Mouse (Mus musculus): Measurements from ENCODE around the gene Xylt2. TPM values are rescaled to one million over a fixed set of nuclear protein-coding genes. Genes with fewer than 3 reads are reported as not detected.

The Xylt2 gene
- polyA plus RNA-seq, 1 experiment from 2014 or later, result 12.0 TPM

- Histone ChIP-seq H3K27ac (ENCODE audit: low read depth, low read length) (no peak overlapping the region), H3K4me2 (peak overlapping the region; percentile 81)
These were observed 46.9 kb downstream of the Xylt2 start for GRCm38 (mm10) chr11:94630199-94631011.

DNA sequence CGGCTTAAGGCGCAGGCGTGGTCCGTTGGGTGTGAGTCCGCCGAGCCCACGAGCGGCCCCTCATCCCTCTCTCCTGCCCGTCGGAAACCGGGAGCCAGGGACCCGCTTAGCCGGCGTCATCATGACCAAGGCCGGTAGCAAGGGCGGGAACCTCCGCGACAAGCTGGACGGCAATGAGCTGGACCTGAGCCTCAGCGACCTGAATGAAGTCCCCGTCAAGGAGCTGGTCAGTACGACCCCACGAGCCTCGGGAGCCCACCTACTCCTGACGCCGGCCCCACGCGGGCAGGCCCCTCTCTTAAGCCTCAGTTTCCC lies 47.5 kb downstream of the Xylt2 start:
- peak overlapping the region; percentile 77 for H3K4me3 ChIP-seq (ENCODE audit: low read depth, low read length)
- peak overlapping the region; percentile 80 for H3K9ac ChIP-seq (ENCODE audit: low read length)
- WGBS, result under 1% methylated on average over 27 of the region's 28 CpGs
- peak; percentile 77 for ATAC-seq (ENCODE audit: low FRiP score)
- no peaks in the 10 kb centered on the region for H3K27me3 ChIP-seq (ENCODE audit: control insufficient read depth, insufficient read depth, low read length)
- no peaks in the 10 kb centered on the region for H3K9me3 ChIP-seq (ENCODE audit: control insufficient read depth, low read length)
- peaks cover 10% of the 10 kb centered on the region; the same call in 1 of the 2 replicates for H3K36me3 ChIP-seq (ENCODE audit: control insufficient read depth, insufficient read depth, low read length)
- DNase-seq (ENCODE audit: low spot score, missing footprints), result no peak
- no peak overlapping the region for H3K27ac ChIP-seq (ENCODE audit: low read depth, low read length)
- H3K4me1 ChIP-seq (ENCODE audit: control insufficient read depth, insufficient read depth, low read length), result peaks cover 6% of the 10 kb centered on the region
- peak overlapping the region; percentile 81 for H3K4me2 ChIP-seq

More at GRCm38 (mm10) chr11:94630199-94631011, 46.9 kb downstream of the Xylt2 start:
- ATAC-seq (ENCODE audit: low FRiP score) (no peak), DNase-seq (ENCODE audit: low spot score, missing footprints) (peak; percentile 92)
- Histone ChIP-seq H3K4me3 (ENCODE audit: low read depth, low read length) (peak overlapping the region; percentile 77), H3K27me3 (ENCODE audit: control insufficient read depth, insufficient read depth, low read length) (no peaks in the 10 kb centered on the region), H3K9ac (ENCODE audit: low read length) (peak overlapping the region; percentile 80), H3K36me3 (ENCODE audit: control insufficient read depth, insufficient read depth, low read length) (peaks cover 14% of the 10 kb centered on the region; the same call in 1 of the 2 replicates), H3K9me3 (ENCODE audit: control insufficient read depth, low read length) (no peaks in the 10 kb centered on the region), H3K4me1 (ENCODE audit: control insufficient read depth, insufficient read depth, low read length) (peaks cover 6% of the 10 kb centered on the region)
- WGBS, result 19% methylated on average over 26 of the region's 26 CpGs

DNA sequence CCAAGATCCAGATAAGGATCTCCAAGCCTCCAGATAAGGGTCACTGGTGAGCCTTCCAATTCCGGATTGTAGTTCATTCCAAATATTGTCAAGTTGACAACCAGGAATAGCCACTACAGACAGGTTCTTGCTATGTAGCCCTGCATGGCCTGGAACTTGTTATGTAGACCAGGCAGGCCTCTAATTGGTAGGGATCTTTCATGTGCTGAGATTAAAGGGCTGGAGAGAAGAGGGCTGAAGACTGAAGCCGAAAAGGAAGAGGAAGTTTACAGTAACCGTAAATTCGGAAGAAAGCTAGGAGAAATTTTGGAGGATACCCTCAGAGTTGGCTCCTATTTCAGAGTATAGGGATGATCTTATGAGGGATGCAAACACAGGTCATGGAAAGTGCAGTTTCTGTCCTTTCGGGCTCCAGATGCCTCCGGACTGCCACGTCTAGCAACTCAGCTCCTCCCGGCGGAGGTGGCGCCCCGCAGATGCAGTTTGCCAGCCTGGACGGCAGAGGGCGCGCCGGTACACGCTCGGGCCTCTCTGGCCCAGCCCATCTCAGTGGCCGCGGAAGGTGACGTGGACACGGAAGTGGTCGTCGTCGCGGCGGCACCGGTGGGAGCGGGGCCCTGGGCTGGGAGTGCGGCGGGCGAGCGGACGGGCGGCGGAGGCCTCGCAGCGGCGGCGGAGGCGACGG lies 48.0 kb downstream of the Xylt2 start, which contains the start of gene Lrrc59:
Gene Lrrc59, plus strand, starts transcription at position 569 of the 685 bp plus-strand sequence.
- H3K9ac ChIP-seq (ENCODE audit: low read length), result peak within 1 kb of the TSS; percentile 80
- H3K4me1 ChIP-seq (ENCODE audit: control insufficient read depth, insufficient read depth, low read length), result peaks cover 6% of the 10 kb centered on the region
- H3K27me3 ChIP-seq (ENCODE audit: control insufficient read depth, insufficient read depth, low read length), result no peaks in the 10 kb centered on the region
- DNase-seq (ENCODE audit: low spot score, missing footprints), result peak; percentile 100
- no peak within 1 kb of the TSS for H3K27ac ChIP-seq (ENCODE audit: low read depth, low read length)
- WGBS, result 6% methylated on average over 40 of the region's 41 CpGs
- H3K36me3 ChIP-seq (ENCODE audit: control insufficient read depth, insufficient read depth, low read length), result peaks cover 10% of the 10 kb centered on the region; the same call in 1 of the 2 replicates
- H3K9me3 ChIP-seq (ENCODE audit: control insufficient read depth, low read length), result no peaks in the 10 kb centered on the region
- ATAC-seq (ENCODE audit: low FRiP score), result peak; percentile 97
- peak within 1 kb of the TSS; percentile 77 for H3K4me3 ChIP-seq (ENCODE audit: low read depth, low read length)
- H3K4me2 ChIP-seq, result peak within 1 kb of the TSS; percentile 81

DNA sequence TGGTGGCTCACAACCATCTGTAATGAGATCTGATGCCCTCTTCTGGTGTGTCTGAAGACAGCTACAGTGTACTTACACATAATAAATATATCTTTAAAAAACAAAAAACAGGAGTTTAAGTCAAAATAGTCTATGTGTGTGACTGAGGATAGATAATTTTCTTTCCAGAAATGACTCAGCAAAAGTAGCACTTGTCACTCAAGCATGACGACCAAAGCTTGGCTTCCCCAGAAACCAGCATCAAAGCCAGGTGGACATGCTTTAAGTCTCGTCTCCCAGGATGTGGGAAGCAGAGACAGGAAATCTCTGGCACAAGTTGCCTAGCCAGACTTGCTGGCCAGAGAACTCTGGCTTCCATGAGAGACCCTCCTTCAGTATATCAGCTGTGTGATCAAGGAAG lies 55.2 kb downstream of the Xylt2 start:
- H3K9ac ChIP-seq (ENCODE audit: low read length), result no peak overlapping the region
- ATAC-seq (ENCODE audit: low FRiP score) (no peak), DNase-seq (ENCODE audit: low spot score, missing footprints) (no peak)
- H3K4me1 ChIP-seq (ENCODE audit: control insufficient read depth, insufficient read depth, low read length), result no peaks in the 10 kb centered on the region
- no peaks in the 10 kb centered on the region for H3K9me3 ChIP-seq (ENCODE audit: control insufficient read depth, low read length)
- H3K27ac ChIP-seq (ENCODE audit: low read depth, low read length), result no peak overlapping the region
- H3K36me3 ChIP-seq (ENCODE audit: control insufficient read depth, insufficient read depth, low read length), result no peaks in the 10 kb centered on the region
- WGBS, result 85% methylated on average over 2 of the region's 2 CpGs
- H3K4me3 ChIP-seq (ENCODE audit: low read depth, low read length), result no peak overlapping the region
- H3K27me3 ChIP-seq (ENCODE audit: control insufficient read depth, insufficient read depth, low read length), result no peaks in the 10 kb centered on the region
- H3K4me2 ChIP-seq, result no peak overlapping the region

- H3K27ac ChIP-seq (ENCODE audit: low read depth, low read length), result no peak overlapping the region
- H3K4me3 ChIP-seq (ENCODE audit: low read depth, low read length), result no peak overlapping the region
- DNase-seq (ENCODE audit: low spot score, missing footprints) (no peak), ATAC-seq (ENCODE audit: low FRiP score) (no peak)
- no peak overlapping the region for H3K9ac ChIP-seq (ENCODE audit: low read length)
- no peak overlapping the region for H3K4me2 ChIP-seq
- H3K36me3 ChIP-seq (ENCODE audit: control insufficient read depth, insufficient read depth, low read length), result no peaks in the 10 kb centered on the region
- no peaks in the 10 kb centered on the region for H3K9me3 ChIP-seq (ENCODE audit: control insufficient read depth, low read length)
- peaks cover 2% of the 10 kb centered on the region; the same call in 1 of the 2 replicates for H3K27me3 ChIP-seq (ENCODE audit: control insufficient read depth, insufficient read depth, low read length)
- no peaks in the 10 kb centered on the region for H3K4me1 ChIP-seq (ENCODE audit: control insufficient read depth, insufficient read depth, low read length)
These were observed 55.9 kb downstream of the Xylt2 start for GRCm38 (mm10) chr11:94621458-94621852.

- Histone ChIP-seq H3K36me3 (ENCODE audit: control insufficient read depth, insufficient read depth, low read length) (no peaks in the 10 kb centered on the region), H3K4me3 (ENCODE audit: low read depth, low read length) (no peak overlapping the region), H3K4me1 (ENCODE audit: control insufficient read depth, insufficient read depth, low read length) (no peaks in the 10 kb centered on the region), H3K9me3 (ENCODE audit: control insufficient read depth, low read length) (no peaks in the 10 kb centered on the region), H3K9ac (ENCODE audit: low read length) (no peak overlapping the region), H3K4me2 (no peak overlapping the region), H3K27ac (ENCODE audit: low read depth, low read length) (no peak overlapping the region), H3K27me3 (ENCODE audit: control insufficient read depth, insufficient read depth, low read length) (peaks cover 2% of the 10 kb centered on the region; the same call in 1 of the 2 replicates)
- WGBS, result 58% methylated on average over 6 of the region's 6 CpGs
- ATAC-seq (ENCODE audit: low FRiP score), result no peak
- no peak for DNase-seq (ENCODE audit: low spot score, missing footprints)
These were observed 56.4 kb downstream of the Xylt2 start for GRCm38 (mm10) chr11:94620766-94621457.

DNA sequence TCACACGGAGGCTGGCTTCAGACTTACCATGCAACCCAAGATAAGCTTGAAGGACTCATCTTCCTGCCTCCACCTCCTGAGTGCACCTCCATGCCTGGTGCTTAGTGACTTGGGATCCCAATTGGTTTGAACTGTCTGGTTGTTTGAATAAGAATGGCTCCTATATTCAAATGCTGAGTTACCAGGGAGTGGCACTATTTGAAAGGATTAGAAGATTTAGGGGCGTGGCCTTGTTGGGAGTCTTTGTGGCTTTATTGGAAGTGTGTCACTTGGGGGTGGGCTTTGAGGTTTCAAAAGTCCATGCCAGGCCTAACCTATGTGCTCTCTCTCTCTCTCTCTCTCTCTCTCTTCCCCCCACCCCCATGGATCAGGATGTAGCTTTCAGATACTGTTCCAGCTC lies 59.7 kb downstream of the Xylt2 start:
- no peak for ATAC-seq (ENCODE audit: low FRiP score)
- H3K4me1 ChIP-seq (ENCODE audit: control insufficient read depth, insufficient read depth, low read length), result peaks cover 2% of the 10 kb centered on the region; the same call in 1 of the 2 replicates
- H3K4me3 ChIP-seq (ENCODE audit: low read depth, low read length), result no peak overlapping the region
- no peak overlapping the region for H3K27ac ChIP-seq (ENCODE audit: low read depth, low read length)
- peaks cover 2% of the 10 kb centered on the region; the same call in 1 of the 2 replicates for H3K27me3 ChIP-seq (ENCODE audit: control insufficient read depth, insufficient read depth, low read length)
- no peak overlapping the region for H3K9ac ChIP-seq (ENCODE audit: low read length)
- H3K4me2 ChIP-seq, result no peak overlapping the region
- 91% methylated on average over 2 of the region's 2 CpGs for WGBS
- no peaks in the 10 kb centered on the region for H3K36me3 ChIP-seq (ENCODE audit: control insufficient read depth, insufficient read depth, low read length)
- no peaks in the 10 kb centered on the region for H3K9me3 ChIP-seq (ENCODE audit: control insufficient read depth, low read length)
- DNase-seq (ENCODE audit: low spot score, missing footprints), result no peak

GRCm38 (mm10) chr11:94615494-94615893 lies 61.8 kb downstream of the Xylt2 start:
- WGBS, result 24% methylated on average over 4 of the region's 4 CpGs
- Histone ChIP-seq H3K4me1 (ENCODE audit: control insufficient read depth, insufficient read depth, low read length) (peaks cover 2% of the 10 kb centered on the region; the same call in 1 of the 2 replicates), H3K9me3 (ENCODE audit: control insufficient read depth, low read length) (no peaks in the 10 kb centered on the region), H3K4me3 (ENCODE audit: low read depth, low read length) (no peak overlapping the region), H3K9ac (ENCODE audit: low read length) (no peak overlapping the region), H3K4me2 (no peak overlapping the region), H3K27ac (ENCODE audit: low read depth, low read length) (no peak overlapping the region), H3K36me3 (ENCODE audit: control insufficient read depth, insufficient read depth, low read length) (no peaks in the 10 kb centered on the region), H3K27me3 (ENCODE audit: control insufficient read depth, insufficient read depth, low read length) (peaks cover 2% of the 10 kb centered on the region; the same call in 1 of the 2 replicates)
- DNase-seq (ENCODE audit: low spot score, missing footprints), result peak; percentile 86
- peak; percentile 50; the same call in 1 of the 2 replicates for ATAC-seq (ENCODE audit: low FRiP score)
